Mouse (Mus musculus) kidney, embryonic 16.5 days (tissue): Measurements from ENCODE around the gene Kcnk3. TPM values are rescaled to one million over a fixed set of nuclear protein-coding genes. Genes with fewer than 3 reads are reported as not detected.

Experiments used
- ATAC-seq: fragments of 200-750 bp; cut with Nextera tagmentation; 2 replicates; pipeline ENCODE4 v1.8.0; 2017; ENCODE audit warnings: moderate TSS enrichment; ENCODE audit not compliant: low FRiP score, low TSS enrichment
- H3K27ac ChIP-seq: fragments of 300-500 bp; sonication (generic); 2 replicates; pipeline ENCODE4 v1.5.1; 2014; ENCODE audit warnings: low read length
- H3K27me3 ChIP-seq: fragments of 300-500 bp; sonication (generic); 2 replicates; pipeline ENCODE4 v1.6.1; 2014; ENCODE audit warnings: low read length, control low read depth, mixed read lengths; ENCODE audit not compliant: insufficient read depth
- H3K36me3 ChIP-seq: fragments of 300-500 bp; sonication (generic); 2 replicates; pipeline ENCODE4 v1.6.1; 2014; ENCODE audit warnings: low read length, control low read depth, mixed read lengths; ENCODE audit not compliant: insufficient read depth
- H3K4me1 ChIP-seq: fragments of 300-500 bp; sonication (generic); 2 replicates; pipeline ENCODE4 v1.6.1; 2014; ENCODE audit warnings: low read length, control low read depth, mixed read lengths; ENCODE audit not compliant: insufficient read depth
- H3K4me2 ChIP-seq: fragments of 300-500 bp; sonication (generic); replicated peaks from 2 replicates; pipeline ENCODE4 v1.6.1; 2014; ENCODE audit warnings: low read depth, low read length
- H3K4me3 ChIP-seq: fragments of 300-500 bp; sonication (generic); 2 replicates; pipeline ENCODE4 v1.5.1; 2014; ENCODE audit warnings: mild to moderate bottlenecking, low read length
- H3K9ac ChIP-seq: fragments of 300-500 bp; sonication (generic); replicated peaks from 2 replicates; pipeline ENCODE4 v1.6.1; 2014; ENCODE audit warnings: low read length
- H3K9me3 ChIP-seq: fragments of 300-500 bp; sonication (generic); 2 replicates; pipeline ENCODE4 v1.6.1; 2016; ENCODE audit warnings: low read length, control low read depth
- WGBS: fragments of 180-500 bp; shearing (Covaris S2); extraction: QIAGEN DNeasy Blood & Tissue Kit; methylation state at CpG from one replicate; pipeline ENCODE4 v1.1.7; 2014; 5-methylcytosine and 5-hydroxymethylcytosine counted together
- polyA plus RNA-seq: library from polyadenylated mRNA; unstranded; fragments of >200 nt; fragmentation: Nextera tagmentation; extraction: Ambion mirVana; gene quantifications from 2 replicates; pipeline ENCODE4 v1.2.1, GENCODE M21; 2015

Gene Kcnk3
- polyA plus RNA-seq, 1 experiment from 2014 or later: 5.5 TPM

DNA sequence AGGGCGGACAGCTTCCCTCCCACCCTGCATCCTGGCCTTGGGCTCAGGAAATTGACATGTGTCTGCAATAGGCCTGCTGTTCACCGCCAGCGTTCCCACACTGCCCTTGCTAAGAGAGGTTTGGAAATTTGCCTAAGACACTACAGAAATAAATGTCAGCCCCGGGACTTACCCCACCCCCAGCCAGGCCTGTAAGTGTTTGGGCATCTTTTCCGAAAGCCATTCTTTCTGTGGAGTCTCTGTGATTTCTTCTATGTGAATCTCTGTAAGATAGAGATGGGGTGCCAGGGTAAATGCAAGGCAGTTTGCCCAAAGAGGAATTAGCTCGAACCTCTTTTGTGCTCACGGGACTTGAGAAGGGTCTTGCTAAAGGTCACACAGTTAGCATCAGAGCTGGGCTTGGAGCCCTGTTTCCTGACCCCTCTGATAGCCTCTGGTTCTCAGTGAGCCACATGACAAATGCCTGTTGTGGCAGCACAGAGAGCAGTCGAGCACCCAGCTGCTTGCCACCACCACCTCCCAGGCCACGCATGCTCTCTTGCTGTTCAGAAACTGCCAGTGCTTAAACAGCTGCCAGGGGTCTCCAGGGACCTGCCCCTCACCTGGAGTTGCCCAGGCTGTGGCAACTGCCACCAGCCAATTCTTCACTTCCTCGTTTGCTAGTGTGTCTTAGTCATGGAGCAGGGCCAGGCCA is 6.0 kb downstream of the Kcnk3 start:
- 33% methylated on average over 10 of the region's 10 CpGs for WGBS
- Histone ChIP-seq H3K27me3 (peaks cover 16% of the 10 kb centered on the region), H3K36me3 (no peaks in the 10 kb centered on the region), H3K9ac (no peak overlapping the region), H3K27ac (no peak overlapping the region), H3K4me3 (no peak overlapping the region), H3K4me2 (no peak overlapping the region), H3K9me3 (no peaks in the 10 kb centered on the region), H3K4me1 (peaks cover 3% of the 10 kb centered on the region)
- no peak for ATAC-seq

- no peaks in the 10 kb centered on the region for H3K36me3 ChIP-seq
- H3K4me3 ChIP-seq: no peak overlapping the region
- no peak overlapping the region for H3K27ac ChIP-seq
- H3K4me1 ChIP-seq: no peaks in the 10 kb centered on the region
- no peak for ATAC-seq
- no peaks in the 10 kb centered on the region for H3K9me3 ChIP-seq
- WGBS: 55% methylated on average over 6 of the region's 6 CpGs
- H3K4me2 ChIP-seq: no peak overlapping the region
- H3K27me3 ChIP-seq: peaks cover 6% of the 10 kb centered on the region
- no peak overlapping the region for H3K9ac ChIP-seq
These were observed 7.1 kb downstream of the Kcnk3 start for GRCm38 (mm10) chr5:30594953-30595560.

DNA sequence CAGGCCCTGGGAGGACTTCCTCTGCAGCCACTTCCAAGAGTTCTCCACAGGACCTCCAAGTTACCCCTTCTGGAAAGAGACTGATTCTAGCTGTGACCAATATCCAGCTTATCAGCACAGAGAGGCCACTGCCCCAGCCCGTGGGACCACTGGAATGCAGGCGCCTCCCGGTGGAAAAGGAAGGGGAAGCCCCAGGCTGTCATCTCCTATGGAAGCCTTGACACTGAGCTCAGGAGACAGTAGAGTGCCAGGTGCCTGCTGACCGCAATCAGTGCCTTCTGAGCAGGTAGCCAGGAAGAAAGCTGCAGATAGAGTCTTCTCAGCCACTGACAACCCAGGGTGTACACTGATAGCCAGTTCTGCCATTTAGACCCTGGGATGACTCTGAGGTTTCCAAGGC is 13.4 kb downstream of the Kcnk3 start:
- WGBS: 31% methylated on average over 4 of the region's 4 CpGs
- no peak for ATAC-seq

GRCm38 (mm10) chr5:30603255-30603654 is 15.3 kb downstream of the Kcnk3 start:
- WGBS: 64% methylated on average over 3 of the region's 3 CpGs
- H3K27ac ChIP-seq: no peak overlapping the region
- no peak overlapping the region for H3K4me2 ChIP-seq
- no peaks in the 10 kb centered on the region for H3K36me3 ChIP-seq
- H3K27me3 ChIP-seq: no peaks in the 10 kb centered on the region
- H3K4me3 ChIP-seq: no peak overlapping the region
- no peak for ATAC-seq
- no peaks in the 10 kb centered on the region for H3K9me3 ChIP-seq
- no peaks in the 10 kb centered on the region for H3K4me1 ChIP-seq
- H3K9ac ChIP-seq: no peak overlapping the region

More for the DNA sequence above, 13.4 kb downstream of the Kcnk3 start:
- Histone ChIP-seq H3K9me3 (no peaks in the 10 kb centered on the region), H3K9ac (no peak overlapping the region), H3K27ac (no peak overlapping the region), H3K27me3 (no peaks in the 10 kb centered on the region), H3K4me3 (no peak overlapping the region), H3K36me3 (no peaks in the 10 kb centered on the region), H3K4me1 (no peaks in the 10 kb centered on the region), H3K4me2 (no peak overlapping the region)

DNA sequence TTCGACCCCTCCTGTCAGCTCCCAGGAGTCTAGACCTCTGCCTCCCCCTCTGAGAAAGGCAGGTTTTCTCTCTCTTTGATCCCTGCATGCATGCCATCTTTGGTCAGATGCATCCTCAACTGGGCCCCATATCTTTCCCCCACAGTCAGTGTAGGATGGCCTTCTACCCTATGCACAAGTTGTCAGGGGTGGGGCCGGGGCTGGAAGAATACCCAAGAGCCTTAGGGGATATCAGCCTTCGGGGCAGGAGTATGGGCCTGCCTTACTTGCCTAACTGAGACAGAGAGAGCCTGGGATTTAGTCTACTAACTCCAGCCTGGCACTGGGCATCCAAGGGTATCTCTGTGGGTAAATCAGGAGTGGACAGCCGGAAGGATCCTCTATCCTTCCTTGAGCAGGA is 16.0 kb downstream of the Kcnk3 start:
- no peak overlapping the region for H3K27ac ChIP-seq
- no peaks in the 10 kb centered on the region for H3K9me3 ChIP-seq
- no peaks in the 10 kb centered on the region for H3K27me3 ChIP-seq
- H3K4me1 ChIP-seq: no peaks in the 10 kb centered on the region
- no peak overlapping the region for H3K9ac ChIP-seq
- H3K4me3 ChIP-seq: no peak overlapping the region
- no peak for ATAC-seq
- 40% methylated on average over 4 of the region's 4 CpGs for WGBS
- H3K36me3 ChIP-seq: no peaks in the 10 kb centered on the region
- H3K4me2 ChIP-seq: no peak overlapping the region

DNA sequence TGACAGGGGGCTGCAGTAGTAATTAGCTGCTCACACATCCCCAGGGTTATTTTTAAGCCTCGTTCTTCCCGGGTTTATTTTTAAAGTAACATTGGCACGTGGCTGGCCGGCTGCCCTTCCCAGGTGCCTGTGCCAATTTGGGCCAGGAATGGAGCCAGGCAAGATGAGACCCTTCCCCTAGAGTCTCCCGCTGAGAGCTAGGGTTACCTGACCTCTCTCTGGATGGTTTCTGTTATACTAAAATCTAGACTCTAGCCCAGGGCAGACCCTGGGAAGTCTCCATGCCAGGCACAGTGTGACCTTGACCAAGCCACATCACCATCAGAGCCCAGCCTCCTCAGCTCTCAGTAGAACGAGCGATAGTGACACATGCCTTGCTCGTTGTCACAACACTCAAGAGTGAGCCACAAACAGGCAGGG is 16.8 kb downstream of the Kcnk3 start:
- H3K4me1 ChIP-seq: no peaks in the 10 kb centered on the region
- no peak for ATAC-seq
- H3K9me3 ChIP-seq: no peaks in the 10 kb centered on the region
- H3K4me3 ChIP-seq: no peak overlapping the region
- H3K27ac ChIP-seq: no peak overlapping the region
- no peak overlapping the region for H3K9ac ChIP-seq
- no peaks in the 10 kb centered on the region for H3K36me3 ChIP-seq
- no peak overlapping the region for H3K4me2 ChIP-seq
- 72% methylated on average over 8 of the region's 8 CpGs for WGBS
- H3K27me3 ChIP-seq: no peaks in the 10 kb centered on the region

DNA sequence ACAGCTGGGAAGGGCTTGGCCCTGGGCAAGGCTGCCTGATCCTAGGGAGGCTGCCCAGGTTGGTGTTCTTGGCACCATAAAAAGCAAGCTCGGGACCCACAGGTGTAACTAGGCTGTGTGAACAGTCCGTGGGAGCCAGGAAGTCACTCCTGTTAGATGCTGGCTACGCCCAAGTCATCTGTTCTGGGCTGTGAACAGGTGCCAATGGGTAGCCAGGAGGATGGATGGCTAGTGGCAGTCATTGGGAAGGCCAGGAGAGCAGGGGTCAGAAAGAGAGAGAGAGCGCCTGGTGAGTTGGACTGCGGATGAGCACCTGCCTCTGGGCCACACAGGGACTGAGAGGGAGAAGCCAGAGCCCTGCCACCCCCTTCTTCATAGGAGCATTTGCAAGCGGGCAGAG is 17.7 kb downstream of the Kcnk3 start:
- Histone ChIP-seq H3K4me3 (no peak overlapping the region), H3K27me3 (no peaks in the 10 kb centered on the region), H3K36me3 (no peaks in the 10 kb centered on the region), H3K4me1 (no peaks in the 10 kb centered on the region), H3K9me3 (no peaks in the 10 kb centered on the region), H3K27ac (no peak overlapping the region), H3K9ac (no peak overlapping the region), H3K4me2 (no peak overlapping the region)
- no peak for ATAC-seq
- WGBS: 79% methylated on average over 6 of the region's 6 CpGs

- Histone ChIP-seq H3K9me3 (no peaks in the 10 kb centered on the region), H3K27ac (no peak overlapping the region), H3K4me2 (no peak overlapping the region), H3K4me1 (no peaks in the 10 kb centered on the region), H3K27me3 (no peaks in the 10 kb centered on the region), H3K9ac (no peak overlapping the region), H3K4me3 (no peak overlapping the region), H3K36me3 (no peaks in the 10 kb centered on the region)
- WGBS: 59% methylated on average over 16 of the region's 16 CpGs
- no peak for ATAC-seq
These were observed 18.6 kb downstream of the Kcnk3 start for GRCm38 (mm10) chr5:30606424-30607073.

- Histone ChIP-seq H3K27ac (no peak overlapping the region), H3K36me3 (no peaks in the 10 kb centered on the region), H3K9ac (no peak overlapping the region), H3K4me2 (no peak overlapping the region), H3K4me3 (no peak overlapping the region), H3K9me3 (no peaks in the 10 kb centered on the region), H3K4me1 (peaks cover 2% of the 10 kb centered on the region; the same call in 1 of the 2 replicates), H3K27me3 (no peaks in the 10 kb centered on the region)
- no peak for ATAC-seq
- WGBS: 92% methylated on average over 7 of the region's 7 CpGs
These were observed 21.1 kb downstream of the Kcnk3 start for GRCm38 (mm10) chr5:30609094-30609493.
